Mouse (Mus musculus) left cerebral cortex, postnatal 36 days (tissue): ENCODE data around the gene Psma6. TPM values are rescaled to one million over a fixed set of nuclear protein-coding genes. Genes with fewer than 3 reads are reported as not detected.
"Not testable (repeated sequence)": the region's sequence is repeated elsewhere in the genome, so short reads cannot be mapped to it uniquely, and the experiment has no call there.

Source experiments
- DNase-seq, 2 experiments: peaks; one replicate each; pipeline ENCODE4 v3.0.0; 2021 to 2022; ENCODE audit warnings: low spot score in 2 of 2, mixed read lengths in 1 of 2
- intact Hi-C: fragments of 180-260 bp; cut with DNase I; formaldehyde crosslinking; loops from one replicate; pipeline ENCODE4 v1.15.1; 2025
- total RNA-seq, 2 experiments: library from RNA; stranded (reverse); gene quantifications; 2 replicates each; pipeline ENCODE4 v1.2.3; 2021

Gene Psma6
- total RNA-seq = 100 to 1,000 TPM; 129 to 136 TPM

DNA sequence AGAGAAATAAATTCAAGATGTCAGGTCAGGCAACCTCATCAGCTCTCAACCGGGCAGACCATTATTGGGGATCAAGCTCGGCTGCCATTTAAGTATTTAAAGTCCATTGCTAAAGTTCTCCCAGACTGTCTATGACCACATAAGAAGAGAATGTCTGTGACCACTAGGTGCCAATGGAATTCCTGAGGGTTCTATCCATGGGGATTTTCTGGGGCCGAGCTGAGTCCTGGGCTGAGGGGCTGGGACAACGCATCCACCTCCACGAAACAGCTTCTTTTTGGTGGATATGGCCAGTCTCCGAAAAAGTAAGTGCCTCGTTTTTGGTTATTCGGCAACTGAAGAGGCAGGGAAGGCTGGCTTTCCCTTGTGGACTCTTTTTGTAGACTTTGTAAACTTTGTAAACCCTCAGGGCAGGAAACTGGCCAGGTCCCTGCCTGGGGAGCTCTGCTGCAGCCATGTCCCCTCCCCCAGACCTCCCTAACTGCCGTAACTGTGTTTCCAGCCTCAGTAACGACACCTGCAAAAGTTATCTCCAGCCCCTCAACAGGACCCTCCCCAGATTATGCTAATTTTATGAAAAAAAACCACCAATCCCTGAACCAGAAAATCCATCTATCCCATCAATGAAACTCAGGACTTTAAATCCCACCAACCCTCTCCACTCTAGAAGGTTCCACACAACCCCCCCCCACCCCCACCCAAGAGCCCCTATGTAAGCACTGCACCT lies at the start of gene Psma6:
Psma6 (plus strand) TSS at position 200 of the 727 bp plus-strand sequence.
- no peak for DNase-seq
- intact Hi-C loops = no loop called here

GRCm38 (mm10) chr12:55338490-55338889 lies 45.5 kb upstream of the Psma6 start:
- DNase-seq, intact Hi-C loops: not testable (repeated sequence)

DNA sequence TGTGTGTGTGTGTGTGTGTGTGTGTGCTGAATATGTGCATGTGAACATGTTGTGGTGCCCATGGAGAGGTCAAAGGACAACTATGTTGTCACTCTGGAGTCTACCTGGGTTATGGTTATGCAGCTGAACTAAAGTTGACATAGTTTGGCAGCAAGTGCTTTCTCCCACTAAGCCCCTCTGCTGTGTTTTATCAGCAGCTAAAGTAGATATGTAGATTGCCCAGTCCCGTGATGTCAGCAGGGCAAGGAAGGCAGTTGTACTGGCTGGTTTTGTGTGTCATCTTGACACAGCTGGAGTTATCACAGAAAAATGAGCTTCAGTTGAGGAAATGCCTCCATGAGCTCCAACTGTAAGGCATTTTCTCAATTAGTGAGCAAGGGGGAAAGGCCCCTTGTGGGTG lies 41.0 kb upstream of the Psma6 start:
- intact Hi-C loops, DNase-seq: not testable (repeated sequence)

GRCm38 (mm10) chr12:55343998-55344397 lies 40.0 kb upstream of the Psma6 start:
- intact Hi-C loops = no loop called here
- DNase-seq = no peak

DNA sequence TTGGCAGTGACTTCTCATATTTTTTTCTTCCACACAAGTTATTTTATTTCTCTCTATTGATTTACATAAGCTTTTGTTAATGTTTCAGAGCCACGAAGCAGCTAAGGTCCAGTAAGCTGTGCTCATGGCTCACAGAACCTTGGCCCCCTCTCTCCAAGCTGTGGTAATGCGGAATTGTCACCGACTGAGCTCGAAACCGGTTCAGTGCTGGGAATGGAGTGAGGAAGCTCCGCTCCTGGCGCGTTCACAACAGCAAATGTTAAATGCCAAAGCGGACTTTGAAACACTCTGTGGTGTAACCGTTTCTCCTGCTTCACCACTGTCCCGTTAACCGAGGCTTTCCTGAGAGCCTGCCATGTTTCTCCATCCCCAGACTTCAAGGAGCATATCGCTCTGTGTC lies 39.4 kb upstream of the Psma6 start:
- intact Hi-C loops = no loop called here
- DNase-seq = no peak

- DNase-seq = no peak
- intact Hi-C loops = no loop called here
These were observed 30.6 kb upstream of the Psma6 start for GRCm38 (mm10) chr12:55353423-55353822.

DNA sequence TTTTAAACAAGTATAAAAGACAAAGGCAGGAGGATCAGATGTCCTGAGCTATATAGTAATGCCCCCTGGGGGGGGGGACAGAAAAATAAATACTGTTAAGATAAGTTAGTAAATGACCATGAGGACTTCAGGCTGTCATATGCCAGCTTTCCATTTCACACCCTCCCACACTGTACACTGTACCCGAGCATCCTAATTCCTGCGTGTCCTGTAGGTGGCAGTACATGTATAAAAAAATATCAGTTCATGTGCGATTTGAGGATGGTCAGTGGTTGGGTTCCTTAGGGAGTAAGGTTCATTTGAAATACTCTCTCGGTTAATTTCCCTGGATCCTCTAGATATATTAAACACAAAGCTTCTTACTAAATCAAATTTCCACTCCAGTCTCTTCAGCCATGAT lies 29.1 kb upstream of the Psma6 start:
- intact Hi-C loops = loop anchor here (1.0 kb wide), 1 partner anchor 144 kb away; no protein-coding TSS in a partner anchor
- peak in 1 of 2 experiments; percentile 10 for DNase-seq

- intact Hi-C loops = no loop called here
- DNase-seq = no peak
These were observed 26.7 kb upstream of the Psma6 start for GRCm38 (mm10) chr12:55357303-55357702.

DNA sequence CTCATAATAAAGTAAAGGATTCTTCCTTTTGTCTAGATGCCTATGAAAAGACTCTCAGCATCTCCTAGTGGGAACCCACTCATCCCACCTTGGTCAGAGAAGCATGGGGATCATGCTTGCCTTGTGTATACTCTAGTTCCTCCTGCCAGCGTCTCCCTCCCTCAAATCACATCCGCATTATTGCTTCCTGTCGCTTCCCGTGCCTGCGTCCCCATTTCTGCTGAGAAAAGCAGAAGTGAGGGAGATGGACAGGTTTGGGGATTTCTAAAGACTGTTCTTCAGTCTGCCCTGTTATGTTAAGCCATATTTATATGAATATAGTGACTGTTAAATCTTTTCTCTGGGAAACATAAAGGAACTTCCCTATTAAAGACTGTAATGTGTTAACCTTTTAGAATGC lies 23.1 kb upstream of the Psma6 start:
- DNase-seq = no peak
- intact Hi-C loops = no loop called here

GRCm38 (mm10) chr12:55365083-55365482 lies 18.9 kb upstream of the Psma6 start:
- DNase-seq = no peak
- intact Hi-C loops = no loop called here

- intact Hi-C loops = loop anchor here (5.0 to 10.0 kb wide), 2 partner anchors 58 to 125 kb away; no protein-coding TSS in a partner anchor
- DNase-seq = no peak
These were observed 11.5 kb upstream of the Psma6 start for GRCm38 (mm10) chr12:55372424-55373055.

- intact Hi-C loops = loop anchor here (10.0 kb wide), 1 partner anchor 62 kb away; no protein-coding TSS in a partner anchor
- no peak for DNase-seq
These were observed 6.9 kb upstream of the Psma6 start for GRCm38 (mm10) chr12:55376956-55377609.

DNA sequence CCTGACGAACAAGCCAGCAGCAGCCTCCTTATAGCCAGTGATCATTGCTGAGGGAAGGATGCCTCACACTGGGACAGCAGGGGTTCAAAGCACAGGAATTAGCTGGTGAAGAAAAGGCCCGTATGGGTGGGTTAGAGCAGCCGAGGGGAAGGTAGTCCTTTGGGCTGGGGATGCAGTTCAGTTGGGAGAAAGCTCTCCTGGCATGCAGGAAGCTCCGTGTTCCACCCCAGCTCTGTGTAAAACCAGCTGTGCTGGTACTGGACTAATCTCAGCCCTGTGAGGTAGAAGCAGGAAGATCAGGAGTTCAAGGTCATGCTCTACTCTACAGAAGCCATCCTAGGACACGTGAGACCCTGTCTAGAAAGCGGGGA lies 6.4 kb upstream of the Psma6 start:
- DNase-seq = no peak
- intact Hi-C loops = loop anchor here (10.0 kb wide), 1 partner anchor 63 kb away; no protein-coding TSS in a partner anchor

GRCm38 (mm10) chr12:55384826-55385225 lies 804 bp downstream of the Psma6 start:
- intact Hi-C loops = no loop called here
- DNase-seq = no peak

DNA sequence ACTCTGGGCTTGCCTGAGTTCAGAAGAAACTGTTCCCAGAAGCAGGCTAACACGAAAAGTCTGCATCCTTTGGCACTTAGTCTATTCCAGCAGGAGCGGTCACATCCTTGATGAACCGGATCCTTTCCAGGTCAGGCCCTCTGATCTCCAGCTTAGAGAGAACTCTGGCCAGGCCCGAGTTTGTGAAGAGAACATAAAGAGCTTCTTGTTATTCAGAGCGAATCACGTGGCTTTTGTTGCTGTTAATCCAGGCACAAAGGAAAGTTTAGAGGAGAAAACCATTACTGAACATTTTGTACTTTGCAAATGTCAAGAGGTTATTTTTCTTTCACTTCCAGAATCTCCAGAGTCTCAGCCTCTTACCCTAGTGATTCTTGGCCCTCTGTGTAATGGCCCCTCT lies 1.9 kb downstream of the Psma6 start:
- DNase-seq = no peak
- intact Hi-C loops = no loop called here

- intact Hi-C loops = no loop called here
- no peak for DNase-seq
These were observed 2.4 kb downstream of the Psma6 start for GRCm38 (mm10) chr12:55386456-55386855.

GRCm38 (mm10) chr12:55387083-55387787 lies 3.2 kb downstream of the Psma6 start:
- DNase-seq = no peak
- intact Hi-C loops = no loop called here

- intact Hi-C loops = no loop called here
- DNase-seq = no peak
These were observed 3.9 kb downstream of the Psma6 start for GRCm38 (mm10) chr12:55387788-55388465.

- intact Hi-C loops = no loop called here
- no peak for DNase-seq
These were observed 4.5 kb downstream of the Psma6 start for GRCm38 (mm10) chr12:55388478-55388877.
